Mouse (Mus musculus) limb, embryonic 10.5 days (tissue): ENCODE results near the gene Ankrd53. TPM values are rescaled to one million over a fixed set of nuclear protein-coding genes. Genes with fewer than 3 reads are reported as not detected.
A peak's percentile ranks its signal among the peaks of the same experiment; 100 is the strongest.
"Not testable (repeated sequence)": the region's sequence is repeated elsewhere in the genome, so short reads cannot be mapped to it uniquely, and the experiment has no call there.

Source experiments
- DNase-seq: peaks from one replicate; pipeline ENCODE4 v3.0.0-alpha.2; 2017; ENCODE audit warnings: low spot score
- H3K27ac ChIP-seq: fragments of 300-500 bp; sonication (generic); 2 replicates; pipeline ENCODE4 v1.5.1; 2016; ENCODE audit warnings: mild to moderate bottlenecking
- H3K27me3 ChIP-seq: fragments of 300-500 bp; sonication (generic); 2 replicates; pipeline ENCODE4 v1.6.1; 2016; ENCODE audit warnings: low read depth, mild to moderate bottlenecking; ENCODE audit not compliant: poor library complexity, severe bottlenecking
- H3K36me3 ChIP-seq: fragments of 300-500 bp; sonication (generic); 2 replicates; pipeline ENCODE4 v1.6.1; 2016; ENCODE audit warnings: mild to moderate bottlenecking, moderate library complexity
- H3K4me1 ChIP-seq: fragments of 300-500 bp; sonication (generic); 2 replicates; pipeline ENCODE4 v1.6.1; 2016
- H3K4me3 ChIP-seq: fragments of 300-500 bp; sonication (generic); 2 replicates; pipeline ENCODE4 v1.5.1; 2016; ENCODE audit warnings: mild to moderate bottlenecking, moderate library complexity
- H3K9me3 ChIP-seq: fragments of 300-500 bp; sonication (generic); replicated peaks from 2 replicates; pipeline ENCODE4 v1.6.1; 2016; ENCODE audit warnings: mild to moderate bottlenecking
- WGBS: fragments of 180-500 bp; shearing (Covaris S2); methylation state at CpG from one replicate; pipeline ENCODE4 v1.1.7; 2016; 5-methylcytosine and 5-hydroxymethylcytosine counted together
- polyA plus RNA-seq: library from polyadenylated mRNA; unstranded; fragments of >200 nt; fragmentation: Nextera tagmentation; extraction: Ambion mirVana; gene quantifications from 2 replicates; pipeline ENCODE4 v1.2.1, GENCODE M21; 2016

The Ankrd53 gene
- polyA plus RNA-seq, 1 experiment from 2014 or later, result 0.28 TPM

- Histone ChIP-seq H3K4me3 (peak overlapping the region; percentile 75), H3K36me3 (peaks cover 34% of the 10 kb centered on the region), H3K27ac (peak overlapping the region; percentile 89), H3K9me3 (no peaks in the 10 kb centered on the region), H3K4me1 (peaks cover 23% of the 10 kb centered on the region), H3K27me3 (no peaks in the 10 kb centered on the region)
- peak; percentile 49 for DNase-seq
- WGBS, result 1% methylated on average over 14 of the region's 14 CpGs
Observed at GRCm38 (mm10) chr6:83774781-83775563, 12.5 kb downstream of the Ankrd53 start.

GRCm38 (mm10) chr6:83775638-83776293 lies 13.3 kb downstream of the Ankrd53 start, which contains the start of gene Tex261:
TSS of gene Tex261 (minus strand) at chr6:83775813.
- H3K9me3 ChIP-seq, result no peaks in the 10 kb centered on the region
- H3K4me1 ChIP-seq, result peaks cover 23% of the 10 kb centered on the region
- peak within 1 kb of the TSS; percentile 75 for H3K4me3 ChIP-seq
- peaks cover 27% of the 10 kb centered on the region for H3K36me3 ChIP-seq
- no peaks in the 10 kb centered on the region for H3K27me3 ChIP-seq
- peak within 1 kb of the TSS; percentile 89 for H3K27ac ChIP-seq
- peak; percentile 91 for DNase-seq
- WGBS, result under 1% methylated on average over 45 of the region's 45 CpGs

GRCm38 (mm10) chr6:83778306-83778705 lies 15.9 kb downstream of the Ankrd53 start:
- H3K4me3 ChIP-seq, result no peak overlapping the region
- peaks cover 4% of the 10 kb centered on the region for H3K36me3 ChIP-seq
- H3K27me3 ChIP-seq, result no peaks in the 10 kb centered on the region
- no peak for DNase-seq
- H3K4me1 ChIP-seq, result peaks cover 23% of the 10 kb centered on the region
- WGBS, result 78% methylated on average over 7 of the region's 7 CpGs
- no peak overlapping the region for H3K27ac ChIP-seq
- no peaks in the 10 kb centered on the region for H3K9me3 ChIP-seq

- Histone ChIP-seq H3K27ac (no peak overlapping the region), H3K27me3 (no peaks in the 10 kb centered on the region), H3K4me1 (peaks cover 16% of the 10 kb centered on the region), H3K9me3 (no peaks in the 10 kb centered on the region), H3K36me3 (no peaks in the 10 kb centered on the region), H3K4me3 (no peak overlapping the region)
- DNase-seq, result peak; percentile 62
- WGBS, result 6% methylated on average over 5 of the region's 5 CpGs
Observed at GRCm38 (mm10) chr6:83779026-83779425, 16.6 kb downstream of the Ankrd53 start.

GRCm38 (mm10) chr6:83786426-83786825 lies 24.0 kb downstream of the Ankrd53 start:
- Histone ChIP-seq H3K27ac (no peak overlapping the region), H3K36me3 (no peaks in the 10 kb centered on the region), H3K9me3 (no peaks in the 10 kb centered on the region), H3K27me3 (no peaks in the 10 kb centered on the region), H3K4me3 (no peak overlapping the region), H3K4me1 (peaks cover 9% of the 10 kb centered on the region)
- no peak for DNase-seq
- WGBS, result 64% methylated on average over 3 of the region's 3 CpGs

- H3K27me3 ChIP-seq, result no peaks in the 10 kb centered on the region
- H3K9me3 ChIP-seq, result no peaks in the 10 kb centered on the region
- WGBS, result 79% methylated on average over 7 of the region's 7 CpGs
- peaks cover 13% of the 10 kb centered on the region for H3K4me1 ChIP-seq
- no peak overlapping the region for H3K27ac ChIP-seq
- DNase-seq, result no peak
- no peaks in the 10 kb centered on the region for H3K36me3 ChIP-seq
- H3K4me3 ChIP-seq, result no peak overlapping the region
Observed at GRCm38 (mm10) chr6:83788554-83788953, 26.1 kb downstream of the Ankrd53 start.

GRCm38 (mm10) chr6:83790533-83790932 lies 28.1 kb downstream of the Ankrd53 start:
- not testable (repeated sequence) for H3K27me3 ChIP-seq, H3K9me3 ChIP-seq, H3K36me3 ChIP-seq, H3K27ac ChIP-seq, DNase-seq, H3K4me3 ChIP-seq
- peaks cover 25% of the 10 kb centered on the region for H3K4me1 ChIP-seq
- WGBS, result 88% methylated on average over 5 of the region's 5 CpGs

GRCm38 (mm10) chr6:83791251-83791890 lies 28.9 kb downstream of the Ankrd53 start:
- Histone ChIP-seq H3K27me3 (no peaks in the 10 kb centered on the region), H3K4me3 (no peak overlapping the region), H3K4me1 (peaks cover 29% of the 10 kb centered on the region), H3K27ac (no peak overlapping the region), H3K36me3 (no peaks in the 10 kb centered on the region), H3K9me3 (no peaks in the 10 kb centered on the region)
- DNase-seq, result no peak
- 73% methylated on average over 4 of the region's 4 CpGs for WGBS

GRCm38 (mm10) chr6:83794760-83795296 lies 32.4 kb downstream of the Ankrd53 start, which contains the start of gene Nagk:
TSS of gene Nagk (plus strand) at chr6:83794982.
- H3K36me3 ChIP-seq, result 0 out of 2 replicates have a peak, but pooled peaks cover 4% of the 10 kb centered on the region
- H3K27ac ChIP-seq, result peak within 1 kb of the TSS; percentile 93
- H3K27me3 ChIP-seq, result no peaks in the 10 kb centered on the region
- no peaks in the 10 kb centered on the region for H3K9me3 ChIP-seq
- H3K4me3 ChIP-seq, result peak within 1 kb of the TSS; percentile 82
- H3K4me1 ChIP-seq, result peaks cover 23% of the 10 kb centered on the region
- WGBS, result under 1% methylated on average over 43 of the region's 43 CpGs
- peak; percentile 95 for DNase-seq

- peak; percentile 54 for DNase-seq
- peaks cover 7% of the 10 kb centered on the region for H3K36me3 ChIP-seq
- H3K27me3 ChIP-seq, result no peaks in the 10 kb centered on the region
- H3K4me1 ChIP-seq, result peaks cover 23% of the 10 kb centered on the region
- peak overlapping the region; percentile 93 for H3K27ac ChIP-seq
- no peaks in the 10 kb centered on the region for H3K9me3 ChIP-seq
- 14% methylated on average over 13 of the region's 13 CpGs for WGBS
- H3K4me3 ChIP-seq, result peak overlapping the region; percentile 82
Observed at GRCm38 (mm10) chr6:83795492-83795900, 33.1 kb downstream of the Ankrd53 start.

GRCm38 (mm10) chr6:83796686-83797085 lies 34.2 kb downstream of the Ankrd53 start:
- H3K9me3 ChIP-seq, result no peaks in the 10 kb centered on the region
- no peaks in the 10 kb centered on the region for H3K27me3 ChIP-seq
- H3K4me1 ChIP-seq, result peaks cover 17% of the 10 kb centered on the region
- no peak overlapping the region for H3K4me3 ChIP-seq
- no peak overlapping the region for H3K27ac ChIP-seq
- WGBS, result 62% methylated on average over 3 of the region's 3 CpGs
- DNase-seq, result no peak
- H3K36me3 ChIP-seq, result peaks cover 19% of the 10 kb centered on the region

- Histone ChIP-seq H3K36me3 (peaks cover 59% of the 10 kb centered on the region), H3K27ac (no peak overlapping the region), H3K27me3 (no peaks in the 10 kb centered on the region), H3K4me1 (no peaks in the 10 kb centered on the region), H3K9me3 (no peaks in the 10 kb centered on the region), H3K4me3 (no peak overlapping the region)
- 93% methylated on average over 5 of the region's 5 CpGs for WGBS
- no peak for DNase-seq
Observed at GRCm38 (mm10) chr6:83802033-83802432, 39.6 kb downstream of the Ankrd53 start.
